Mouse (Mus musculus) kidney, postnatal 36 days (tissue): ENCODE measurements around the gene Zbed6.

ENCODE experiments used
- DNase-seq, 2 experiments: peaks; one replicate each; pipeline ENCODE4 v3.0.0; 2021 to 2022; ENCODE audit warnings: mixed read lengths in 2 of 2

Zbed6 gene

GRCm38 (mm10) chr1:133662941-133663340 lies 2.3 kb upstream of the Zbed6 start:
- no peak for DNase-seq

DNA sequence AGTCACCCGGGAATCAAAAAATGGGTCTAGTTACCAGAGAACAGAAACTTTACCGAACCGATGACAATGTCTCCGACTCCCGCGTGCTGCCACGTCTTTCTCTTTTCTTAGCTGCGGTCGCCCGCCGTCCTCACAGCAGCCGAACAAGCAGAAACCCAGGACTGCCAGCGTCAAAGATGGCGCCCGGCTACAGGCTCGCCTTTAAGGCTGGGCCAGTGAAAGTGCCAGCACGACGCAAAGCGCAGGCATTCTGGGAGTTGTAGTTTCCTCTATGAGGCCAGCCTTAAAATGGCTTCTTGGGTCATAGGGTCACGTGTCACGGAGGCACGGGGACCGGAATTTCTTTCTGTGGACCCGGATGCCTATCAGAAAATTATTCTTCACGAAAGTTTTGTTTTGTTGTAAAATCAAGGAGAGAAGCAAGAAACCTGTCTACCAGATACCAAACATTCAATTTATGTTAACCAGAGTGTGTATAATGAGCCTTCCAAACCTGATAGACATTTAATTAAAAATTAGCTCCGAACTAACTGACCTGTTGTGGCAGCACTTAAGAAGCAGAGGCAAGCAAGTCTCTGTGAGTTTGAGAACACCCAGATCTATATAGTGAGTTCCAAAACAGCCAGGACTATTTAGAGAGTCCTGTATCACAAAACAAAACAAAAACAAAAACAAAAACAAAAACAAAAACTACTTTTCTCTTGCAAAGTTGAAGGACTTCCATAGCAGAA lies 683 bp upstream of the Zbed6 start, which contains the start of gene Gm38394:
TSS of gene Gm38394 (minus strand) at position 116 of the 731 bp plus-strand sequence.
- peak; percentile 95 to 97 for DNase-seq

GRCm38 (mm10) chr1:133658878-133659277 lies 1.8 kb downstream of the Zbed6 start:
- peak in 1 of 2 experiments; percentile 10 for DNase-seq

DNA sequence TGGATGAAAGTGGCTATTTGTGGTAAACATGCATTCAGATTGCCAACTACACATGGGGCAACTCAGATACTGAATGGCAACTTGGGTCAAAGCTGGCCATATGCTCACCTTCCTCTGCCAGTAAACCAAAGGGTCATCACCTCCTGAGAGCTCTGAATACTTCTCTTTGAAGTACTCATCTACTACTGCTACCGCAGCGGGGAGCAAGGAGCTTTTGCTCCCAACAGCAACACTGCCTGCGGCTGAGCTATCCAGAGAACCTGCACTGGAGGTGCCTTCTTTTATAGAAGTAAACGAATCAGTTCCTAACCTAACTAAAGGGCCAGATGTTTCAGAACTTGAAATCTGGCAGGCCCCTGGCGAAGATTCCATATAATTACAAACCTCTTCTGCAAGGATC lies 3.9 kb downstream of the Zbed6 start:
- no peak for DNase-seq

DNA sequence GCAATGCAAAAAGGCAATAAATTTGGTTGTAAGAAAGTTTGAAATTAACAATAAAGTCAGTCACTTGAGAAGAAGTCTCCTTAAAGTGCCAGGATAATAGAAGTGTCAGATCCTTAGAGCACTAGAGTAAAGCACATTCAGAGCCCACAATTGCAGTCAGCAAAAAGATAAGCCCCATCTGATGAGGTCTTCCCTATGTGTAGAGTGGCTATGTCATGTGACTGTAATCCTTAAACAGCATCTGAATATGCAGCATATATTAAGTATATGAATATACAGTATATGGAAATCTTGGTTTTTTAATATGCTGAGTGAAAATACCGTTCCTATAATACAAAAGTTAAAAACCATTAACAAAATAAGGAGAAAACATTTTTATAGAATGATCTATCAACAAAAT lies 7.7 kb downstream of the Zbed6 start:
- no peak for DNase-seq

GRCm38 (mm10) chr1:133650288-133651055 lies 10.2 kb downstream of the Zbed6 start:
- DNase-seq, result no peak

- no peak for DNase-seq
Observed at GRCm38 (mm10) chr1:133645652-133646051, 15.0 kb downstream of the Zbed6 start.

DNA sequence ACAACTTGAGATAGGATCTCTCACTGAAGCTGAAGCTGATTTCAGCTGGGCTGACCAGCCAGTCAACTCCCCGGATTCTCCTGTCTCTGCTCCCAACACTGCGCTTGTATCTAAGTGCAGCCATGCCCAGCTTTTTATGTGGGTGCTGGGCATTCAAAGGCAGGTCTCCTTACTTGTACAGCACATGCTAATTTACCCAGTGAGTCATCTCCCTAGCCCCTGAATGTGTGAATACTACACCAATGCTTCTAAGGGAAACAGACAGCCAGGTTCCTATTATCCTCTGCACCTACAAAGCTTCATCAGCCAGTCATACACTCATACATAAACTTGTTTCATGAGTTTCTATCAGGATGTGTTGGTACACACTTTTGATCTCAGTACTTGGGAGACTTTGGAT lies 19.5 kb downstream of the Zbed6 start:
- no peak for DNase-seq

GRCm38 (mm10) chr1:133638517-133638916 lies 22.2 kb downstream of the Zbed6 start:
- no peak for DNase-seq

- DNase-seq, result peak in 1 of 2 experiments; percentile 27
Observed at GRCm38 (mm10) chr1:133632168-133632567, 28.5 kb downstream of the Zbed6 start.

- no peak for DNase-seq
Observed at GRCm38 (mm10) chr1:133625052-133625451, 35.6 kb downstream of the Zbed6 start.

DNA sequence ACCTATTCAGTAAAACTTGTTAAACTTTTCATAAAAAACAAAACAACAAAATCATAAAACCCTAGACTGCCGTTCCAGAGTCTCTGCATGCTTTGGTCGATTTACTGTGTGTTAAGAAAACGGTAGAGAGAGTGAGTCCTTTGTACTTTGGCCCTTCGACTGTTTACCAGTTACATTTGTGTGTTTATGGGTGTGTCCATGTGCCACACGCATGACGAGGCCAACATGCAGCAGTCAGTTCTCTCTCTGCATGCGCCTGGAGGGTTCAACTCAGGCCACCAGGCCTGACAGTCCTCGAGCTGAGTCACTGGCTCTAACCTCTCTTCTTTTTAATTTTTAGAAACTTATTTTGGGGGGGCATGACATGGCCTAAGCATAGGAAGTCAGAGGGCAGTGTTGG lies 42.4 kb downstream of the Zbed6 start:
- DNase-seq, result peak in 1 of 2 experiments; percentile 32

- DNase-seq, result no peak
Observed at GRCm38 (mm10) chr1:133617908-133618307, 42.8 kb downstream of the Zbed6 start.

GRCm38 (mm10) chr1:133613817-133614216 lies 46.9 kb downstream of the Zbed6 start:
- DNase-seq, result peak in 1 of 2 experiments; percentile 17

GRCm38 (mm10) chr1:133611436-133611835 lies 49.2 kb downstream of the Zbed6 start:
- DNase-seq, result peak; percentile 17 to 18

GRCm38 (mm10) chr1:133610601-133611000 lies 50.1 kb downstream of the Zbed6 start:
- no peak for DNase-seq

- peak; percentile 97 to 98 for DNase-seq
Observed at GRCm38 (mm10) chr1:133609771-133610502, 50.7 kb downstream of the Zbed6 start, which contains the start of gene Snrpe. Gene Snrpe (minus strand): TSS chr1:133610291.
